Mouse (Mus musculus) 3134 (cell line): ENCODE data around the gene Skap1.
"Not testable (repeated sequence)": the region's sequence is repeated elsewhere in the genome, so short reads cannot be mapped to it uniquely, and the experiment has no call there.

ENCODE experiments used
- DNase-seq: peaks from one replicate; pipeline ENCODE4 v3.0.0-alpha.2; 2011; ENCODE audit warnings: low spot score; ENCODE audit not compliant: insufficient read length; ENCODE audit errors: extremely low read depth

Gene Skap1

DNA sequence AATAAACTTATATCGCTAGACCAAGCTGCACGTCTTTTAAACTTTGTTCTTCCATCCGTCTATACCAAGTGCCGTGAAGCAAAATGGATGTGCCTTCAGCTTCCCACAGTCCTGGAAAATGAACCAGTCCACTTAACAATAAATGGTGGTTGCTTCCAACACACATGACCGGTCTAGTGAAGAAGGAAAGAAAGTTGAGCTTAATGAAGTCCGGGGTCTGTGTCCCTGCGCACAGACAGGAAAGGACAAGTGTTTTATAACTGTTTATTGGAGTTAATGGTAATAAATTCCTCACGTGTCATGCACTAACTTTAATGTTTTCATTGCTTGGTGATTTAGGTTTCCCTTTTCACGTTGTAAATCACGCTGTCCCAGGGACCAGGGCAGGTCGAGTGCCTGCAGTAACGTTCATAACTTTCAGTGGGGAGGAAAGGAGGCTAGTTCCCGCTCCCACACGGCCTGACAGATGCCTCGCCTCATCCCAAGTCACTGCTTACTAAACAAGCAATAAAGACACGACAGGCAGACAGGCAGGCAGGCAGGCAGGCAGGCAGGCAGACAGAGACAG, 222.4 kb downstream of the Skap1 start:
- no peak for DNase-seq

DNA sequence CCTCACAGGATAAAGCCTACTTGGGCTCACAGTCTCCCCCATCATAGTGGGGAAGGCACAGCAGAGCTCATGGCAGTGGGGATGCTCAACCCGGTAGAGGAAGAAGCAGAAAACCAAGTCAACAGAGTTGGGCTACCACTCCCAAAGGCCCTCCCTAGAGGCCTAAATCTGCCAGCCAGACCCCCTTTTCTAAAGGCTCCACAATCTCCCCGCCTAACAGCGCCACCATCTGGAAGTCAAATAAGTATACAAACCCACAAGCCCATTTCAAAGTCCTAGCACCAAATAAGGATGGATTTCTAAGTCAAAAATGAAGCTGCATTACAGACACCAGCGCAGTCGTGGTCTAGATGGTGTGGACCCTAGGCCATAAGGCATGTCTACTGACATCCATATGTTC, 227.9 kb downstream of the Skap1 start:
- DNase-seq = no peak

DNA sequence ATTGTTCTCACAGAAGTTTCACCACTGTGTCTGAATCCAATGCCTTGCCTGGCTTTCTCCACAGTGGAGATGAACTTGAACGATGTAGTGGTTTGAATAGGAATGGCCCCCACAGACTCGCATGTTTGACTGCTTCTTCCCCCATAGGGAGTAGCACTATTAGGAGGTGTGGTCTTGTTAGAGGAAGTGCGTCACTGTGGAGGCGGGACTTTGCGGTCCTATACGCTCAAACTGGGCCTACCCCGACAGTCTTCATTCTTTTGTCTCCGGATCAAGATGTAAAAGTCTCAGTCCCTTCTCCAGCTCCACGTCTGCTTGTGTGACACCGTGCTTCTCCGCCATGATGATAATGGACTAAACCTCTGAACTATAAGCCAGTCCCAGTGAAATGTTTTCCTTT, 229.0 kb downstream of the Skap1 start:
- no peak for DNase-seq

GRCm38 (mm10) chr11:96694774-96695173, 230.4 kb downstream of the Skap1 start:
- DNase-seq = no peak

DNA sequence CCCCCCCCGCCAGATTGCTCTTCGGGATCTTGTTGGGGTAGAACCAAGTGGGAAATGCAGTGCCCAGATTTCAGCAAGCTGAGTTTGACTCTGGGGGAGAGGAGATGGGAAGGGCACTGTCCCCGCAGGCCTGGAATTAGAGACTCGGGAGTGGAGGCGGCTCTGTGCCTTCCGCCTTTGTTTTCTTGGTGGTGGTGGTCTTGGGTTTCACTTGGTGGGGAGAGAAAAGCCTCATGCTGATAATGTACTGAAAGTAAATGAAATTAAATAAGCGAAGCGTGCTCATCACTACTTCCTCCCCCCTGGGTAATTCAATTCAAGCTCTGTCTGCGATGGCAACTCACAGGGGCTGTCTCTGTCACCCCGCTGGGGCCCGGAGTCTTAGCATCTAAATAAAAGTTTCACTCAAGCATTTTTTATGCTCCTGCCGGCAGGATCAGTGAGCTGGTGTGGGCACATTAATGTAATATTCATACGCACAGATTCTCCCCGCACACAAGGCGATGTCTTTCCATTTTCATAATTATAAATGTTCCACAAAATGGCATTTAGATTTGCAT, 231.9 kb downstream of the Skap1 start:
- DNase-seq = no peak

DNA sequence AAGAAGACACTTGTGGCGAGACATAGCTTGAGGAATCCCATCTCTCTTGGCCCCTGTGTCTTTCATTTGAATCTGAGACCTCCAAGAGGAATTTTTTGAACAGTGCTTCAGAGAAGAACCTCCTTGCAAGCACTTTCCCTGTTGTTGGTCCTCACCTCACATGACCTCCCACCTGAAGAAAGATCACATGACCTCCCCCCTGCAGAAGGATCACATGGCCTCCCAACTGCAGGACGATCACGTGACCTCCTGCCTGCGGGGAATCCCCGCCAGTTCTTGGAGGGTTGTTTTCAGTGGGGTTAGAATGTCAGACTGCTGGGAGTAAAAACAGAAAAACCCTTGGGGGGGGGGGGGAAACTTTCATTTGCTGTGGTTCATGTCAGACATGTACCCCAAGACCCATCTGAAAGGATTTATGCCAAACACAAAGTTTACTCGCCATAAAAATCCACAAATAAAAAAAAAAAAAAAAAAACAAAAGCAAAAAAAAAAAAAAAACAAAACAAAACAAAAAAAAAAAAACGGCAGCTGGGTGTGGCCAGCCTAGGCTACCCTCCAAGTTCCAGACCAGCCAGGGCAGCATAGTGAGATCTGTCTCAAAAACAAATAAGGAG, 232.6 kb downstream of the Skap1 start:
- DNase-seq = peak; percentile 16

- DNase-seq = no peak
Observed at GRCm38 (mm10) chr11:96697467-96697866, 233.1 kb downstream of the Skap1 start.

DNA sequence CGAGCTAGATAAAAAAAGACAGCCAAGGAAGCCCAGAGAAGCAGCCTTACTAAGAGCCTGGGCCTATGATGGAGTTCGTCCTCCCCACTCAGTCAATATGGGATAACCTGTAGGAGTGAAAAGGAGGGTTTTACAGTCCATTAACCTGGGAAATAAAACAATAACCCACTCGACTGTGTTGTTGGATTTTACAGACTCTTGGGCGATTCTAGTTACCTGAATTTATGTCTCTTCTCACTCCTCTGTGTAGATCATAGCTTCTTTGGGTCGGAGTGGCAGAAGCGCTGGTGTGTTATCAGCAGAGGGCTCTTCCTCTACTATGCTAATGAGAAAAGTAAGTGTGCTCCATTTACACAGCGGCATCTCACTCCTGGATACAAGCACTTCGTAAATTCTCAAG, 239.4 kb downstream of the Skap1 start:
- DNase-seq = no peak

GRCm38 (mm10) chr11:96711268-96711667, 246.9 kb downstream of the Skap1 start:
- no peak for DNase-seq

GRCm38 (mm10) chr11:96711670-96712069, 247.3 kb downstream of the Skap1 start:
- DNase-seq = no peak

DNA sequence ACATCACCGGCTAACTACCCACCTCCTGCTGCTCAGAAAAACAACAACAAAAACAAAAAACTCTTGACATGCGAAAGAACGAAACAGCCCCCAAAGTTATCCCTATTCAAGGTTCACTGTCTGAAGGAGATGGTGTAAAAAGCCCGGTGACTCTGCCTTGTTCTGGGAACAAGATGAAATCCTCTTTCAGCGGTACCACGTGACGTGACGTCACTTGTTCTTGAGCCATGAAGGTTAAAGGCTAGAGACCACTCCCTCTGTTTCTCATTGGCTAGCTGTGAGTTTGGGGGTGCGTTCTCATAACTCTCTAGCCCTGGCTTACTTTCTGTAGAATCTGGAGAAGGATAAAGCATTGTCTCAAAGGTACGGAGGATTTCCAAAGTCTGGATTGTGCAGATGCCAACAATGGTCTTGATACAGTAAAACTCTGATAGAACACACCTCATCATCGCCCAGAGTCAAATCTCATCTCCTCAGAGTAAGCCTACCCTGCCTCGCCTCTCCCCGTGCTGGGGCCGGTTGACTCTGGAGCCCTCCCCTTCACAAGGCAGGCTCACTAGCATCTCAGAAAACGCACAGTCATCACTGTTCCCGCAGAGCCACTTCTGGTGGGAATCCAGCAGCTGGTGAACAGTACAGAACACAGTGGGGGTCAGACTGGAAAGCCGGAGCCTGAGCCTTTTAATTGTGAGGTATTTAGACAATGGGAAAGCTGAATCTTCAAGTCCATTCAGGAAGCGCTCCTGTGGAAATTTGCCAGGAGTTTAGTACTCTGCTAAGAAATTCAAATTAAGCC, 249.0 kb downstream of the Skap1 start:
- no peak for DNase-seq

DNA sequence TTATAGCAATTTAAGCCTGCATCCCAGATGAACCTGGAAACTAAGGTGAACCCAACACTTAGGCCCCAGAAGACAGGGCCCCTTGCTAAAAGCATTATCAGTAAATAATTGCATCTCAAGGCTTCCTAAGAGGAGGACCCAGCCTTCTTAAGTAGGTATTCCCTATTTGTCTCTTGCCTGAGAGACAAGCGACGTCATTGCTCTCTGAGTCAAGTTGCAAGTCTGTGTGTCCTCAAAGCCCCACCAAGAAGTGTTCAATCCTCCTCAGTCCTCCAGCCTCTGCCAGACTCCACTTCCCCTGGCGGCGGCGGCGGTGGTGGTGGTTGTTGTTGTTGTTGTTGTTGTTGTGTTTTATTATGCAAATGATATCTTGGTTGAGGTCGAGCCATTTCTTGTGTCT, 249.6 kb downstream of the Skap1 start:
- DNase-seq = no peak

- not testable (repeated sequence) for DNase-seq
Observed at GRCm38 (mm10) chr11:96715168-96715567, 250.8 kb downstream of the Skap1 start.

GRCm38 (mm10) chr11:96718609-96719008, 254.2 kb downstream of the Skap1 start:
- no peak for DNase-seq

DNA sequence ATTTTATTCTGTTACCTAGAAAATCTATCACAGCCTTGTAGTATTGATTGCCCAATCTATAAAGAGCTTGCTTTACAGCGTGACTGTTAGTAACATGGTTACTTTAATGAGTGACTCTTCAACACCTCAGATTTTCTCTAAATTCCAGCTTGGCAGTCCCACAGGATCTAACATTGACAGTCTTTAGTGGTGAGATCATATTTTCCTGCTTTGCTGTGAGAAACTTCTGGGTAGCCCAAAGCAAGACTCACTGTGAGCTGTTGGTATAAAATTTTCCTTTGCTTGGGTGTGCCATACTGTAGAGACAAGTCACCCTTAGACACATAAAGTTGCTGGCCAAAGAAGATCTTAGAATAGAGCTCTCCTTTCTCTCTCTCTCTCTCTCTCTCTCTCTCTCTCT, 261.4 kb downstream of the Skap1 start:
- DNase-seq = peak; percentile 52

DNA sequence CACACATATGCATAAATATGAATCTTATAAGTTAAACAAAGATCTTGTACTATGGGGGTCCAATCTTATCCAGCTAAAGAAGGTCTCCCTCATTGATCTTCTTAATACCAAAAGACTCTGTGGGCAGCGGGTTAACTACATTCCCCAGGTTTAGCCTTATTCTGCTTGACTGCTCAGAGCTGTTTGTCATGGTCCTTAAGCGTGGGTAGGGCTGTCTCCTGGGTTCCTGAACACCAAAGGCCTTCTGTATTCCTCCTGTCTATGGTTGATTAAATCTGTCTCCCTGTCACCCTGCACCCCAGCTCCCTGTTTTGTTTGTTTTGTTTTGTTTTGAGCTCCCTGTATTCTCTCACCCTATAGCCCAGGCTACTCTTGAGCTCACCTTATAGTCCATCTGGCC, 264.2 kb downstream of the Skap1 start:
- no peak for DNase-seq

DNA sequence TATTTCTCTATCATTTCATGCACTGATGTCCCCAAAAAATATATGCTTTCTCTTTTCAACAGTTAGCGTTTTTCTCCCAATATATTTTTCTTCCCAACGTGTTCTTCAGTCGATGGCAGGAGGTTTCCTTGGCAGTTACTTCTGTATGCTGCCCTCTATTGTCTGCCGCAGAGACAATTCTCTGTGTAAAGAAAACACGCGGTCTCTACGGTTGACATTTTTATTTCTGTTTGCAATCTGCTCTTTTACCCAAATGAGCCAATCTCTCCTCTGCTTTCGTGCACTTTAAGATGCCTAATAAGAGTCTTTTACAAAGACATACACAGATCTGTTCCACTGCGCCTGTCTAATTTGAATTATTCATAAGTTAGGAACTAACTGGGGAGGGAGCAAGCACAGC, 265.1 kb downstream of the Skap1 start:
- no peak for DNase-seq

- DNase-seq = no peak
Observed at GRCm38 (mm10) chr11:96730327-96730726, 265.9 kb downstream of the Skap1 start.

- DNase-seq = no peak
Observed at GRCm38 (mm10) chr11:96732657-96733056, 268.3 kb downstream of the Skap1 start.

DNA sequence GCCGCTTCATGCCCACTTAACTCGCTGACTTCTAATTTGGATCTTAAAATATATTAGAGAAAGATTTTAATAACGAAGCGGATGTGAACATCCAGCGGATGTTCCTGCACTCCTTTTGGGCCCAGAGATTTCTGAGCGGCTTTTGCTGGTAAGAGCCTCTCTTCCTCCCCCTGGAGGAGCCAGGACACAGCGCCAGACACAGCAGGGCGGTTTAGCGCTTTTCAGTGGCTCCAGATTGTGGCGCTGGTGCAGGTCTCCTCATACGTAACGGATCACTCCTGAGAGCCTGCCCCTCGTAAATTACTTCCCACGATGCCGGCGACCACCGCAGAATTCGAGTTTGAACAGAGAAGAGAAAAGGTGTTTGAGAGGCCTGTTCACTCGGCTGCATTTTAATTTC, 271.5 kb downstream of the Skap1 start:
- DNase-seq = no peak

DNA sequence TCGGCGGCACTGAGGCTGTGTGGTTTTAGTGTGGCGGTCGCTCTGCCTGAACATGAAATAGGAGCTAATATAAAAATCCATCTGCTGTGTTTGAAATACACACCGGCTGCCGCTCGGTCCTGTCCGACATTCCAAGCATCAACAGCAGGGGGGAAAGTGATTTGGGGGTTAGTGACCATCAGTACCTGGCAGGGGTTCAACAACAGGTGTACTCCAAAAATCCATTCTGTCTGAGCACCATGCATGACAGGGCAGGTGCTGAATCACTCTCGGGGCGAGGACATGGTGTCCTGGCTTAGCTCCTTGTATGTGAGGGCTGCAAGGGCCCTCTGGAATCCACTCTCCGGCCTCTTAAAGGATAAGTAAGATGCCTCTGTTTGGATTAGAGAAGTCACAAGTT, 272.0 kb downstream of the Skap1 start:
- no peak for DNase-seq
